In genomic region chr5:66609306-66609705, GRCm38 (mm10) we compare ENCODE assay signal across 9 mouse cellular contexts. TPM values are rescaled to one million over a fixed set of nuclear protein-coding genes. Genes with fewer than 3 reads are reported as not detected.
DNase-seq lines count a peak whose midpoint lies in the region; ATAC-seq and TF ChIP-seq lines count a peak whose summit lies in the region.
"Had no signal": no experiment of that assay in that cellular context is flagged by ENCODE, and none has a peak within 500 bp of the region (broad histone marks: within the 10 kb centered on the region; RNA-seq: fewer than 3 reads in every experiment).

No protein-coding gene starts in this region.

- peak overlapping the region; percentile 35 for H3K4me2 ChIP-seq in heart, embryonic 12.5 days
- H3K4me2 ChIP-seq: hindbrain, embryonic 12.5 days had no signal

- no peak for TF ChIP-seq CTCF in gastrocnemius, adult 2 months (IDR thresholded peaks at IDR 0.05)

- H3K9ac ChIP-seq in heart, embryonic 12.5 days = peak overlapping the region; percentile 52; the same call in 1 of the 2 replicates
- H3K9ac ChIP-seq: hindbrain, embryonic 12.5 days; liver, postnatal 0 days had no signal

- peak overlapping the region; percentile 63 for H3K27ac ChIP-seq in gastrocnemius, adult 2 months
- peak overlapping the region; percentile 45 for H3K27ac ChIP-seq in heart, embryonic 12.5 days (ENCODE audit: poor library complexity, severe bottlenecking)
- H3K27ac ChIP-seq: hindbrain, embryonic 12.5 days had no signal

- no peaks in the 10 kb centered on the region for H3K36me3 ChIP-seq in heart, embryonic 12.5 days
- H3K36me3 ChIP-seq: hindbrain, embryonic 12.5 days had no signal

- intact Hi-C loops in gastrocnemius, adult 2 months (cut with DNase I) = no loop called here

- H3K4me3 ChIP-seq in gastrocnemius, adult 2 months = no peak overlapping the region
- H3K4me3 ChIP-seq in heart, embryonic 12.5 days = no peak overlapping the region
- H3K4me3 ChIP-seq: hindbrain, embryonic 12.5 days had no signal

- H3K9me3 ChIP-seq in heart, embryonic 12.5 days (replicated peaks) = no peaks in the 10 kb centered on the region
- H3K9me3 ChIP-seq: hindbrain, embryonic 12.5 days had no signal

- 25% methylated on average over 7 of the region's 7 CpGs for WGBS in heart, embryonic 12.5 days

- DNase-seq in gastrocnemius, adult 2 months = no peak
- no peak for DNase-seq in gastrocnemius, postnatal 4 days (ENCODE audit: low spot score in 2 of 2)
- DNase-seq in lung, postnatal 10 days = peak; percentile 20
- no peak for DNase-seq in lung, adult 18-20 months
- peak; percentile 28 for DNase-seq in mesoderm, embryonic 11.5 days (ENCODE audit: low read depth, low spot score)
- DNase-seq in spleen, postnatal 10 days (ENCODE audit: low spot score in 2 of 2) = no peak
- DNase-seq: liver, postnatal 0 days had no signal

- H3K4me1 ChIP-seq in heart, embryonic 12.5 days (replicated peaks) = peaks cover 68% of the 10 kb centered on the region

- ATAC-seq in heart, embryonic 12.5 days (ENCODE audit: insufficient number of reproducible peaks, low FRiP score) = no peak
- ATAC-seq: liver, postnatal 0 days had no signal

- no peaks in the 10 kb centered on the region for H3K27me3 ChIP-seq in heart, embryonic 12.5 days (replicated peaks)
- H3K27me3 ChIP-seq: hindbrain, embryonic 12.5 days had no signal

RNA-seq across cellular contexts. Expression of gene Apbb2, which starts 9.3 kb away (rescaled TPM):
- total RNA-seq in gastrocnemius, adult 2 months (2021) = 10 to 100 TPM; 35.9 to 43.2 TPM
- 10 to 100 TPM; 56.0 to 60.4 TPM for total RNA-seq in gastrocnemius, postnatal 4 days (2021)
- 30.7 and 32.1 TPM in 2 replicates for polyA plus RNA-seq in heart, embryonic 12.5 days (2016; fragmentation: Nextera tagmentation; extraction: Ambion mirVana)

Comparison
In these comparisons a context has a peak if more than half of its experiments do, and no peak if none do; other contexts are left out.
1. DNase-seq: peak in lung, postnatal 10 days (single experiment) and mesoderm, embryonic 11.5 days (single experiment); none in gastrocnemius, adult 2 months (single experiment), gastrocnemius, postnatal 4 days (0 of 2), lung, adult 18-20 months (0 of 2) and spleen, postnatal 10 days (0 of 2).